8 mouse cellular contexts compared by ENCODE assay signal in genomic region chr14:20928308-20928685, GRCm38 (mm10). TPM values are rescaled to one million over a fixed set of nuclear protein-coding genes. Genes with fewer than 3 reads are reported as not detected.
DNase-seq lines count a peak whose midpoint lies in the region; ATAC-seq and TF ChIP-seq lines count a peak whose summit lies in the region.

No protein-coding gene starts in this region.

- 0 out of 2 replicates have a peak, but pooled peaks cover 6% of the 10 kb centered on the region for H3K4me1 ChIP-seq in intestine, postnatal 0 days (replicated peaks; ENCODE audit: control insufficient read depth, insufficient read depth, low read length)

- DNase-seq in cerebellum, adult 11-12 months = peak; percentile 18
- no peak for DNase-seq in cerebellum, postnatal 25 days
- DNase-seq in thymus, postnatal 0 days (ENCODE audit: low spot score) = peak; percentile 26
- no peak for DNase-seq in thymus, adult 18-20 months
- DNase-seq in neural tube, embryonic 10.5 days (ENCODE audit: extremely low spot score, low spot score) = peak; percentile 22
- no peak for DNase-seq in kidney, adult 11 months

- H3K9ac ChIP-seq in intestine, postnatal 0 days (ENCODE audit: low read depth, low read length) = peak overlapping the region; percentile 43

- TF ChIP-seq CTCF in intestine, postnatal 0 days (IDR thresholded peaks at IDR 0.05; ENCODE audit: low read depth) = no peak

- peak overlapping the region; percentile 80 for H3K4me2 ChIP-seq in intestine, postnatal 0 days (replicated peaks; ENCODE audit: low read depth)

- H3K27me3 ChIP-seq in intestine, postnatal 0 days (replicated peaks; ENCODE audit: control insufficient read depth, insufficient read depth, low read length) = no peaks in the 10 kb centered on the region

- WGBS in intestine, postnatal 0 days = 19% methylated on average over 4 of the region's 4 CpGs

- no peaks in the 10 kb centered on the region for H3K9me3 ChIP-seq in intestine, postnatal 0 days (ENCODE audit: control insufficient read depth)

- no peaks in the 10 kb centered on the region for H3K36me3 ChIP-seq in intestine, postnatal 0 days (ENCODE audit: control insufficient read depth, insufficient read depth)

- no peak for ATAC-seq in intestine, postnatal 0 days
- no peak for ATAC-seq in CD4-positive, CD25-positive, alpha-beta regulatory T cell, adult 4 months

- H3K4me3 ChIP-seq in intestine, postnatal 0 days (ENCODE audit: low read depth, low read length) = peak overlapping the region; percentile 89

- no peak overlapping the region for H3K27ac ChIP-seq in intestine, postnatal 0 days (ENCODE audit: low read depth, low read length)

RNA-seq across cellular contexts. Expression of gene Vcl, which starts 0.9 kb away (rescaled TPM):
- 6.4 and 6.6 TPM in 2 replicates for polyA plus RNA-seq in thymus, postnatal 0 days (2015; fragmentation: Nextera tagmentation; extraction: Ambion mirVana)
- 33.8 and 33.9 TPM in 2 replicates for polyA plus RNA-seq in intestine, postnatal 0 days (2015; fragmentation: Nextera tagmentation; extraction: Ambion mirVana)
- 1 to 10 TPM; 1.4 to 2.6 TPM for polyA plus RNA-seq in CD4-positive, CD25-positive, alpha-beta regulatory T cell, adult 4 months (2017; shearing (Covaris generic))

Comparison
In these comparisons a context has a peak if more than half of its experiments do, and no peak if none do; other contexts are left out.
1. DNase-seq: peak in cerebellum, adult 11-12 months (single experiment), thymus, postnatal 0 days (single experiment) and neural tube, embryonic 10.5 days (single experiment); none in cerebellum, postnatal 25 days (0 of 2), thymus, adult 18-20 months (0 of 2) and kidney, adult 11 months (single experiment).